Mouse (Mus musculus) myocyte (in vitro differentiated cells): ENCODE results near the gene Cep104.

ENCODE experiments used
- CEBPB ChIP-seq: IDR thresholded peaks from 2 replicates; pipeline ENCODE4 v1.6.1; 2011; ENCODE audit warnings: mild to moderate bottlenecking, moderate library complexity; ENCODE audit not compliant: poor library complexity, insufficient read depth, severe bottlenecking
- E2F4 ChIP-seq: IDR thresholded peaks from one replicate; pipeline ENCODE4 v1.6.1; 2011; ENCODE audit warnings: mild to moderate bottlenecking, control low read depth, moderate library complexity; ENCODE audit not compliant: insufficient read depth
- MAX ChIP-seq: IDR thresholded peaks from one replicate; pipeline ENCODE4 v1.6.1; 2011; ENCODE audit warnings: low read depth, mild to moderate bottlenecking, control low read depth
- MYOD1 ChIP-seq, 3 experiments: IDR thresholded peaks; one replicate each; pipeline ENCODE4 v1.6.1; 2011; ENCODE audit warnings: control low read depth in 2 of 3, low read depth in 2 of 3, mild to moderate bottlenecking in 2 of 3, moderate library complexity in 1 of 3; ENCODE audit not compliant: insufficient read length in 2 of 3, control insufficient read depth in 1 of 3
- POLR2A ChIP-seq: IDR thresholded peaks from one replicate; pipeline ENCODE4 v1.6.1; 2011; ENCODE audit warnings: low read depth, mild to moderate bottlenecking, control low read depth, moderate library complexity; ENCODE audit not compliant: insufficient read length
- POLR2AphosphoS2 ChIP-seq: IDR thresholded peaks from one replicate; pipeline ENCODE4 v1.6.1; 2011; ENCODE audit warnings: low read depth, control low read depth; ENCODE audit not compliant: insufficient read length
- REST ChIP-seq: IDR thresholded peaks from one replicate; pipeline ENCODE4 v1.6.1; 2011; ENCODE audit warnings: mild to moderate bottlenecking, control low read depth, moderate library complexity; ENCODE audit not compliant: insufficient read depth, insufficient read length
- TCF12 ChIP-seq: IDR thresholded peaks from one replicate; pipeline ENCODE4 v1.6.1; 2011; ENCODE audit warnings: mild to moderate bottlenecking, control low read depth; ENCODE audit not compliant: poor library complexity, insufficient read depth, severe bottlenecking
- TCF3 ChIP-seq: IDR thresholded peaks from one replicate; pipeline ENCODE4 v1.6.1; 2011; ENCODE audit warnings: low read depth, control low read depth; ENCODE audit not compliant: insufficient read length
- USF1 ChIP-seq: IDR thresholded peaks from one replicate; pipeline ENCODE4 v1.6.1; 2011; ENCODE audit warnings: low read depth, mild to moderate bottlenecking, control low read depth, moderate library complexity

DNA sequence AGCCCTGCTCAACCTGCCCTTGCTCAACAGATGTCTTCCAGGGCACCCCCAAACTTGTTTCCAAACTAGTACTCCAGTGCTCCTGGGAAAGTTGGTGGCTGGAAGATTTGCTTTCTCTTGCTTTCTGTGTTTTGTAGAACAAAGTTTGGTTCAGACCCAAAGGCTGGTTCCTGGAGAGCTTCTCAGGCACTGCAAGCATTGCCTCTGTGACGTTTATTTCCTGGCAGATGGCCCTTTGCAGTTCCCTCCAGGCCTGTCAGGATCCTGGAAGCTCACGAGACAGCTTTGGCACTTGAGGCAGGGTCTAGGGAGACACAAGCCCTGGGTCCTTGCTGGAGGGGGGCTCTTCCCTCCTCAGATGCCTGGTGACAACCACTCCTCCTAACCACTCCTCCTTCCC, 81.7 kb downstream of the Cep104 start:
- TF ChIP-seq MAX = no peak
- TF ChIP-seq POLR2A = no peak
- no peak for TF ChIP-seq MYOD1 (IDR thresholded peaks at IDR 0.05; ENCODE audit: control insufficient read depth in 1 of 3, insufficient read length in 2 of 3, low read depth in 2 of 3)
- no peak for TF ChIP-seq E2F4
- TF ChIP-seq POLR2AphosphoS2 = no peak
- no peak for TF ChIP-seq CEBPB
- TF ChIP-seq TCF3 = no peak
- TF ChIP-seq USF1 = no peak
- no peak for TF ChIP-seq TCF12
- TF ChIP-seq REST = no peak
